Comparison of ENCODE assay signal across 27 mouse cellular contexts in the genomic region with DNA sequence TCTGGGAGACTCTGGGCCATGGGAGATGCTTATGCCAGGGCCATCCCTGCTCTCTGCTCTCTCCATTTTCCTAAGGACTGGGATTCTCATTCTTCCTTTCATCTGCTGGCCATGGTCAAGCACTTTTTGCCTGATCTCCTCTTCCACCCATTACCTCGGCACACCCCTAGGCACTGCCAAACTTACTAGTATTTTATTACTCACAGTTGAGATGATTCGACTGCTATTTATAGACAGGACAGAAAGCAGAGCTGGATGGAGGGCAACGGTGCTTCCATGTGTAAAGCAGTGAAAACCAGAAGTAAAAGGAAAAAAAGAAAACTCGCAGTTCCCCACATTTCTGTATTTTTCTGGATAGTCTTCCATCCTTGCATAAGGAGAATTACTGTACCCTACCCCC. TPM values are rescaled to one million over a fixed set of nuclear protein-coding genes. Genes with fewer than 3 reads are reported as not detected.
DNase-seq lines count a peak whose midpoint lies in the region; ATAC-seq lines count a peak whose summit lies in the region.
"Had no signal": no experiment of that assay in that cellular context is flagged by ENCODE, and none has a peak within 500 bp of the region (broad histone marks: within the 10 kb centered on the region; RNA-seq: fewer than 3 reads in every experiment).

No protein-coding gene starts in this region.

- 86% methylated on average over 4 of the region's 4 CpGs for WGBS in midbrain, embryonic 11.5 days
- 90% methylated on average over 4 of the region's 4 CpGs for WGBS in midbrain, embryonic 15.5 days
- 89% methylated on average over 4 of the region's 4 CpGs for WGBS in forebrain, embryonic 12.5 days

- H3K27ac ChIP-seq in midbrain, embryonic 11.5 days (ENCODE audit: low read depth, low read length), result no peak overlapping the region
- H3K27ac ChIP-seq in midbrain, embryonic 15.5 days, result no peak overlapping the region
- no peak overlapping the region for H3K27ac ChIP-seq in forebrain, embryonic 12.5 days
- H3K27ac ChIP-seq: embryonic facial prominence, embryonic 13.5 days; embryonic facial prominence, embryonic 15.5 days; forebrain, embryonic 10.5 days; forebrain, embryonic 13.5 days had no signal

- H3K9me3 ChIP-seq in midbrain, embryonic 11.5 days (ENCODE audit: control insufficient read depth, low read length), result no peaks in the 10 kb centered on the region
- H3K9me3 ChIP-seq in midbrain, embryonic 15.5 days, result no peaks in the 10 kb centered on the region
- no peaks in the 10 kb centered on the region for H3K9me3 ChIP-seq in forebrain, embryonic 12.5 days
- H3K9me3 ChIP-seq: embryonic facial prominence, embryonic 13.5 days; embryonic facial prominence, embryonic 15.5 days; forebrain, embryonic 10.5 days; forebrain, embryonic 13.5 days; G1E had no signal

- peak; percentile 31 for ATAC-seq in frontal cortex, adult (ENCODE audit: low TSS enrichment)
- no peak for ATAC-seq in midbrain, embryonic 11.5 days (ENCODE audit: low FRiP score)
- ATAC-seq in midbrain, embryonic 15.5 days (replicated peaks), result no peak
- no peak for ATAC-seq in forebrain, embryonic 12.5 days (ENCODE audit: low FRiP score)
- ATAC-seq: CD4-positive, CD25-positive, alpha-beta regulatory T cell, adult 4 months; forebrain, embryonic 13.5 days; forebrain, embryonic 16.5 days had no signal

- no peaks in the 10 kb centered on the region for H3K4me1 ChIP-seq in midbrain, embryonic 11.5 days (ENCODE audit: control insufficient read depth, insufficient read depth, low read length)
- 0 out of 2 replicates have a peak, but pooled peaks cover 4% of the 10 kb centered on the region for H3K4me1 ChIP-seq in midbrain, embryonic 15.5 days
- H3K4me1 ChIP-seq in forebrain, embryonic 12.5 days, result no peaks in the 10 kb centered on the region
- H3K4me1 ChIP-seq: embryonic facial prominence, embryonic 13.5 days; embryonic facial prominence, embryonic 15.5 days; forebrain, embryonic 10.5 days had no signal

- no peak overlapping the region for H3K4me3 ChIP-seq in midbrain, embryonic 11.5 days (ENCODE audit: low read depth, low read length)
- H3K4me3 ChIP-seq in midbrain, embryonic 15.5 days, result no peak overlapping the region
- no peak overlapping the region for H3K4me3 ChIP-seq in forebrain, embryonic 12.5 days (replicated peaks)
- H3K4me3 ChIP-seq: embryonic facial prominence, embryonic 13.5 days; embryonic facial prominence, embryonic 15.5 days; erythroblast, embryonic 14.5 days; forebrain, embryonic 10.5 days; forebrain, embryonic 13.5 days had no signal

- no peaks in the 10 kb centered on the region for H3K36me3 ChIP-seq in midbrain, embryonic 11.5 days (ENCODE audit: control insufficient read depth, insufficient read depth, low read length)
- no peaks in the 10 kb centered on the region for H3K36me3 ChIP-seq in midbrain, embryonic 15.5 days (replicated peaks)
- H3K36me3 ChIP-seq in forebrain, embryonic 12.5 days (replicated peaks), result no peaks in the 10 kb centered on the region
- H3K36me3 ChIP-seq: embryonic facial prominence, embryonic 13.5 days; embryonic facial prominence, embryonic 15.5 days; forebrain, embryonic 10.5 days; G1E had no signal

- H3K27me3 ChIP-seq in midbrain, embryonic 11.5 days (ENCODE audit: control insufficient read depth, insufficient read depth, low read length), result no peaks in the 10 kb centered on the region
- H3K27me3 ChIP-seq in midbrain, embryonic 15.5 days (replicated peaks), result no peaks in the 10 kb centered on the region
- H3K27me3 ChIP-seq in forebrain, embryonic 12.5 days, result no peaks in the 10 kb centered on the region
- H3K27me3 ChIP-seq: embryonic facial prominence, embryonic 13.5 days; embryonic facial prominence, embryonic 15.5 days; forebrain, embryonic 13.5 days had no signal

- no peak overlapping the region for H3K9ac ChIP-seq in midbrain, embryonic 11.5 days (ENCODE audit: low read length)
- H3K9ac ChIP-seq in midbrain, embryonic 15.5 days, result no peak overlapping the region
- H3K9ac ChIP-seq in forebrain, embryonic 12.5 days, result no peak overlapping the region
- H3K9ac ChIP-seq: embryonic facial prominence, embryonic 13.5 days; embryonic facial prominence, embryonic 15.5 days; forebrain, embryonic 13.5 days had no signal

- no peak for DNase-seq in frontal cortex, postnatal 14 days (ENCODE audit: low spot score in 2 of 2)
- peak; percentile 39 for DNase-seq in midbrain, embryonic 11.5 days (ENCODE audit: low spot score, missing footprints)
- DNase-seq in 3134 (ENCODE audit: extremely low read depth, insufficient read length, low spot score) (peak; percentile 9), NIH3T3 (ENCODE audit: low read depth) (peak; percentile 50)
- no peak for DNase-seq in urinary bladder, adult 18-20 months (ENCODE audit: low spot score in 2 of 2)
- DNase-seq: adrenal gland, adult 2 months; adrenal gland, postnatal 10 days; adrenal gland, postnatal 25 days; B cell, adult 2 months; cerebellum, adult 11 months; cerebellum, adult 18-20 months; cerebellum, adult 8-10 months; cerebellum, adult 9-11 months; cerebellum, postnatal 14 days; cerebellum, postnatal 36 days; embryo, embryonic 11 days had no signal

- no peak overlapping the region for H3K4me2 ChIP-seq in midbrain, embryonic 11.5 days
- no peak overlapping the region for H3K4me2 ChIP-seq in midbrain, embryonic 15.5 days
- no peak overlapping the region for H3K4me2 ChIP-seq in forebrain, embryonic 12.5 days
- H3K4me2 ChIP-seq: embryonic facial prominence, embryonic 13.5 days; embryonic facial prominence, embryonic 15.5 days; forebrain, embryonic 13.5 days had no signal

RNA-seq across cellular contexts. Expression of a gene that starts 31.0 kb away (rescaled TPM):
- 0.16 and 0.77 TPM in 2 replicates for polyA plus RNA-seq in midbrain, embryonic 11.5 days (2014; fragmentation: Nextera tagmentation; extraction: Ambion mirVana)
- polyA plus RNA-seq in midbrain, embryonic 15.5 days (2015; fragmentation: Nextera tagmentation; extraction: Ambion mirVana), result 6.0 and 6.6 TPM in 2 replicates
- 0.75 and 1.4 TPM in 2 replicates for polyA plus RNA-seq in forebrain, embryonic 12.5 days (2016; fragmentation: Nextera tagmentation; extraction: Ambion mirVana)
- polyA plus RNA-seq: CD4-positive, CD25-positive, alpha-beta regulatory T cell, adult 4 months; erythroblast, embryonic 14.5 days; G1E had no signal

Comparison
In these comparisons a context has a peak if more than half of its experiments do, and no peak if none do; other contexts are left out.
1. DNase-seq: peak in midbrain, embryonic 11.5 days (single experiment), 3134 (single experiment) and NIH3T3 (single experiment); none in frontal cortex, postnatal 14 days (0 of 2) and urinary bladder, adult 18-20 months (0 of 2).